Mouse (Mus musculus) cortical plate, adult 2 months (tissue): ENCODE measurements at regions not wholly inside any gene's neighbourhood (a gene's known extent, or its start where the extent isn't known, plus 50 kb on each side); places are given as distances from the start of the nearest gene placed in this dataset.

Experiments
- CTCF ChIP-seq: fragments of 200-500 bp; IDR thresholded peaks from 2 replicates; pipeline ENCODE4 v1.5.1; 2011; ENCODE audit warnings: mild to moderate bottlenecking, control low read depth, low read length; ENCODE audit not compliant: insufficient read depth; ENCODE audit errors: extremely low read depth
- POLR2A ChIP-seq: fragments of 200-500 bp; IDR thresholded peaks from 2 replicates; pipeline ENCODE4 v1.6.1; 2011; ENCODE audit warnings: mild to moderate bottlenecking, low read length, control low read depth; ENCODE audit not compliant: insufficient read depth; ENCODE audit errors: extremely low read depth

- TF ChIP-seq CTCF (no peak), POLR2A (no peak)
Measured at GRCm38 (mm10) chr1:57080306-57080705, 101.9 kb upstream of the Satb2 start.
